Mouse (Mus musculus) T-helper 2 cell (primary cell): ENCODE measurements around the gene Spp2.
"Not testable (repeated sequence)": the region's sequence is repeated elsewhere in the genome, so short reads cannot be mapped to it uniquely, and the experiment has no call there.

Experiments used
- in situ Hi-C: fragments of 300-600 bp; cut with MboI, MseI; formaldehyde crosslinking; loops from one replicate; pipeline ENCODE4 v1.15.1; 2025; ENCODE audit warnings: high pct_unique_total_duplicates

The Spp2 gene

GRCm38 (mm10) chr1:88433096-88433883 lies 26.5 kb downstream of the Spp2 start:
- in situ Hi-C loops = no loop called here

- in situ Hi-C loops = no loop called here
These were observed 27.3 kb downstream of the Spp2 start for GRCm38 (mm10) chr1:88434057-88434456.

GRCm38 (mm10) chr1:88437206-88438126 lies 30.7 kb downstream of the Spp2 start:
- in situ Hi-C loops = no loop called here

- in situ Hi-C loops = no loop called here
These were observed 36.6 kb downstream of the Spp2 start for GRCm38 (mm10) chr1:88443383-88443782.

GRCm38 (mm10) chr1:88445400-88445799 lies 38.6 kb downstream of the Spp2 start:
- in situ Hi-C loops = no loop called here

GRCm38 (mm10) chr1:88446270-88447030 lies 39.7 kb downstream of the Spp2 start:
- in situ Hi-C loops = no loop called here

- in situ Hi-C loops = no loop called here
These were observed 40.7 kb downstream of the Spp2 start for GRCm38 (mm10) chr1:88447483-88447882.

- in situ Hi-C loops = not testable (repeated sequence)
These were observed 41.3 kb downstream of the Spp2 start for GRCm38 (mm10) chr1:88448094-88448493.

- in situ Hi-C loops = no loop called here
These were observed 43.0 kb downstream of the Spp2 start for GRCm38 (mm10) chr1:88449741-88450140.

- in situ Hi-C loops = no loop called here
These were observed 43.9 kb downstream of the Spp2 start for GRCm38 (mm10) chr1:88450668-88451067.

GRCm38 (mm10) chr1:88452198-88452597 lies 45.4 kb downstream of the Spp2 start:
- in situ Hi-C loops = no loop called here

GRCm38 (mm10) chr1:88454703-88455102 lies 47.9 kb downstream of the Spp2 start:
- in situ Hi-C loops = no loop called here

GRCm38 (mm10) chr1:88455761-88456160 lies 49.0 kb downstream of the Spp2 start:
- in situ Hi-C loops = no loop called here

GRCm38 (mm10) chr1:88456451-88457072 lies 49.8 kb downstream of the Spp2 start:
- in situ Hi-C loops = no loop called here

GRCm38 (mm10) chr1:88459196-88459595 lies 52.4 kb downstream of the Spp2 start:
- in situ Hi-C loops = no loop called here

- in situ Hi-C loops = no loop called here
These were observed 52.9 kb downstream of the Spp2 start for GRCm38 (mm10) chr1:88459655-88460054.

- in situ Hi-C loops = no loop called here
These were observed 54.3 kb downstream of the Spp2 start for GRCm38 (mm10) chr1:88461096-88461495.

GRCm38 (mm10) chr1:88462484-88462883 lies 55.7 kb downstream of the Spp2 start:
- in situ Hi-C loops = no loop called here

GRCm38 (mm10) chr1:88463241-88463640 lies 56.5 kb downstream of the Spp2 start:
- in situ Hi-C loops = no loop called here

- in situ Hi-C loops = no loop called here
These were observed 57.5 kb downstream of the Spp2 start for GRCm38 (mm10) chr1:88464109-88464905.
